Mouse (Mus musculus): ENCODE data around the gene Pacrg.

Pacrg gene

DNA sequence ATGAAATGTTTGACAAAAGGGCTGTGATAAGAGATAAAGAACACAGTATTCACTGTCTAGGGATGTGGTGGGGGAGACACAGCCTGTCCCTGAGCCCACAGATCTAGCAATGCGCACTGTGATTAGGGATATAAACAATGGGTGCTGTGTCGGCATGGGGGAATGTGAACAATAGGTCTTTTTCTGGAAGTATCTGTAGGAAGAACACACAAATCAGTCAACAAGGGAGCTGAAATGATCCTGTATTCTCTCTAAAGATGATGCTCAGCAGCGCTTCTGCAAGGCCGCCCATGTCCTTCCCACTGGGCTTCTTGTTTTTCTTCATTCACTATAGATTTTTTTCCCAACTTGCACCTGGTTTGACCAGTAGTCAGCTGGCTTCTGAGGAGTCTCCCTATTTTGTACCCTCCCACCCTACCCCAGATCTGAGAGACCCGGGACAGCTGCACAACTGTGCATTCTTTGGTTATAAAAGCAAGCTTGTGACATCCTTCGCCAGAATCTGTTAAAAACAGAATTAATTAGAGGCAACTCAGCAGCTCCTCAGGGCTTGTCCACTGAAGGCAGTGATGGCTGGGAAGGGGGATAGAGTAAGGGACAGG lies 356.1 kb downstream of the Pacrg start:
- DNase-seq, result no peak

DNA sequence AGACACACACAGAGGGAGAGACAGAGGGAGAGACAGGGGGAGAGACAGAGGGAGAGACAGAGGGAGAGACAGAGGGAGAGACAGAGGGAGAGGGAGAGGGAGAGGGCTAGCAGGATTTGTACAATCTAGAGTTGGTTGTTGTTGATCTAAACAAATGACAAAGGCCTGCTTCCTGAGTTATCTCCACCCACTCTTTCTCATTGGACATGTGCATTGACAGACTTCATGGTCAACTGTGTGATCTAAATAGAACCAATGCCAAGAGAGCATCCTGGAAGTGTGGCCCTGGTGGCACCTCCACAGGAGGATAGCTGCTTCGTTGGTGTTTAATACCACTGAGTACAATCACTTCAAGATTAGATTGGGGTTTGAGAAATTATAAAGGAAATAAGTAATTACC lies 359.0 kb downstream of the Pacrg start:
- DNase-seq, result no peak

DNA sequence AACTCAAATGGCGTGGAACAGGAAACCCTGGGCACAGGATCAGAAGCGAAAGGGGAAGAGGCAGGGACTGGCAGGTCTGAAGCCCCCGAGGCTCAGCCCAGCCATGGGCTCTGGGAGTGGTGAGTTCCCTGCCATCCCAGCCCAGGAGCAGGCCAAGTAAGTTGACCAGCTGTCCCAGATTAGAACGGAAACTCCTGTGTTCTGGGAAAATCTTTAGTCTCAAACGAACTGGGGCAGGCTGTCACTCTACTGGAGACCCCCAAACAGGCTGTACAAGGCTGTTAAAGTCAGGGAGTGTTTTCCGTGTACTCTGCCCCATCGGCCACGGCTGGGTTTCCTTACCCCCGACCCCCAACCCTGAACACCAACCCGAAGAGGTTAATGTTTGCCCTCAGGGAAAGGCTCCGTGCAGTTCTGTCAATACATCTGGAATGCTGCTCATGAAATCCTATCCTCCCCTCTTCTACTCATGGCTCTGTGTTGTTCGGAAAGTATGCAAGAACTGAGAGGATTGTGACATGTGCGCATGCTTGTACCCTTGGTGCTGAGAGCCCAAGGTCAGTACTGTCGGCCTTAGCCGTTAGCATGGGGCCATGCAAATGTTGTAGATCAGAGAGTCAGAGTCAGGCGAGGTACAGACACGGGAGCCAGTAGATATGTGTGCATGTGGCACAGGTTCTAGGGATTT lies 360.9 kb downstream of the Pacrg start:
- no peak for DNase-seq

DNA sequence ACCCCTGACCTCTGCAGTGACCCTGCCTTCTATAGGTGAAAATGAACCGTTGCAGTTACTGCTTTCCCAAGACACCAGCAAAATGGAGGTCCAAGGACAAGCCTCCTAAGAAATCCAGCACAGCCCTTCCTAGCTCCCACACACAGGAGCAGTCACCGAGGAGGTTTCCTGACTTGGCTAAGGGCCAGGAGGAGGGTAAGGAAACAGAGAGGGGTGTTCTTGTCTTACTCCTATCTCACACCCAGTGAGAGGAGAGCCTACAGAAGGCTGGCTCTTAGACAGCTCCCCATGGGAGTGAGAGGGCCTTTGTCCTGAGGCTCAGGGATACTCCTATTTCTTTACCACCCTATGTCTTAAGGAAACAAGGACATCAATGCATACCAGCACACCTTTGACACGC lies 361.7 kb downstream of the Pacrg start:
- no peak for DNase-seq

DNA sequence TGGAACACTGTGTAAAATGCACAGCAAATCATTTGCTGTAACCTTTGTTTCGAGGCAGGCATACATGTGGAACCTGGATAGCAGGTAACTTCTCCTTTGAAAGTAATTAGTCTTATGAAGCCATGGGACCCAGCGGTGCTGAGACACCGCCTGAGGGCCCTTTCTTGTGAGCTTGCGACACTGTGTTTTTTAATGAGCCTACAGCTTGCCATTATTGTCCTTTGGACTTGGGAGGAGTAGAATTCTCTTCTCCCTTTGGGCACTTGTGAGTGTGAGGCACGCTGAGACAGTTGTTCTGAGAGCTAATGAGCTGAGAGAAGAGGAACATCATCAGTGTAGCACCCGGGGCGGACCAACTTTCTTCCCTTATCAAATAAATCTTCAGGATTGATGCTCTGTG lies 363.3 kb downstream of the Pacrg start:
- DNase-seq, result no peak

DNA sequence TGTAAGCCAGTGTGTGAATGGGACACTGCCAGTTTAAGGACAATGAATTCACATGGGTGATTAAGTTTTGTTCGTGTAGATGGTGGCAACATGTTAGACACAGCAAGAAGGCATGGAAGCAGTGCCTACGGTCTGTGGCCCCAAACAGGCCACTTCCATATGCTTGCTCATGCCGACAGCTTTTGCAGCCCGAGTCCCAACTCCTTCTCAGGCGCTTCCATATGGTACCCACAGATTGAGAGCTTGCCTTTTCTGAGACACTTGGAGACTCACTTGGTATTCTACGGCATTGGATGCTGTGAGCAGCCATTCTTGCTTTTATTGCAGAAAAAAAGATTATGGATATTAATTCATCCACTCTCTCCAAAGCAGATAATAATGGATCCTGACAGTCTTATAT lies 365.1 kb downstream of the Pacrg start:
- no peak for DNase-seq

DNA sequence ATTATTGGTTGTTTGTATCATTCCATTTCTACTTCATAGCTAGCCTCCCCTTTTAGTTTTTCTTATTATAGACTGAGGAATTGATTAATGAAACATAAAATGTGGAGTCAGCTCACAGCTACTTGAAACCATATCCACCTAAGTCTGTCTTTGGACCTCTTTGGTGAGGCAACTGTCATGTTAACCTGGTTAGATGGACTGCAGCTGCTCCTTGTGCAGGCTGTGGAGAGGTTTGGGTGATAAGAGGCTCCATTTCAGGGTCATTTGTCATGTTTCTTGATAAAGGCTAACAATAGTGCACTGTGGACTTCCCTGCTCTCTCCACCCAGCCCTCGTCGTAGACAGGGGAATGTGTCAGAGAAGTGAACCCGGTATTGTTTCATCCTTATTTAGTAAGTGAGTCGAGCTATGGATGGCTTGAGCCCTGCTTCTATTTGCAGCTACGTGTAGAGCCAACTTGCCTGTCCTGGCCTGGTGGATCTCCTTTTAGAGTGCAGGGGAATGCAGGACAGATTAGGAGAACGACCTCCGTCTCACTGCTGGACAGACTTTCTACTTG lies 366.2 kb downstream of the Pacrg start:
- DNase-seq, result no peak

DNA sequence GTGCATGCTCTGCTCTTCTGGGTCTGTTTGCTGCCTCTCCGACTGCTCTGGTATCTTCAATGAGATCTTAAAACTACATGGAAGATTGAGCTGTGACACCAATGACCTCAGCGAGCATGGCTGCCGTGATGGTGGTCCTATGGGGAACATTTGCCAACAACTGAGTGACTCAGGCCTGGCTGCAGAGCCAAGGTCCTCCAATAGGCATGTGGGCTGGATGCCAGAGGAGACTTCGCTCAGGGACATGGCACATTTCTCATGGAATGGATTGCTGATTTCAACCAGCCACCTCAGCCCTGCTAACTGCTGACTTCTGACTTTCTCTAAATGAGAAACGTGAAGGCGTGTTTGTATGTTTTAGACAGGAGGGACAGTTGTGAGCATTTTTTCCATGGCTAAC lies 366.9 kb downstream of the Pacrg start:
- no peak for DNase-seq

DNA sequence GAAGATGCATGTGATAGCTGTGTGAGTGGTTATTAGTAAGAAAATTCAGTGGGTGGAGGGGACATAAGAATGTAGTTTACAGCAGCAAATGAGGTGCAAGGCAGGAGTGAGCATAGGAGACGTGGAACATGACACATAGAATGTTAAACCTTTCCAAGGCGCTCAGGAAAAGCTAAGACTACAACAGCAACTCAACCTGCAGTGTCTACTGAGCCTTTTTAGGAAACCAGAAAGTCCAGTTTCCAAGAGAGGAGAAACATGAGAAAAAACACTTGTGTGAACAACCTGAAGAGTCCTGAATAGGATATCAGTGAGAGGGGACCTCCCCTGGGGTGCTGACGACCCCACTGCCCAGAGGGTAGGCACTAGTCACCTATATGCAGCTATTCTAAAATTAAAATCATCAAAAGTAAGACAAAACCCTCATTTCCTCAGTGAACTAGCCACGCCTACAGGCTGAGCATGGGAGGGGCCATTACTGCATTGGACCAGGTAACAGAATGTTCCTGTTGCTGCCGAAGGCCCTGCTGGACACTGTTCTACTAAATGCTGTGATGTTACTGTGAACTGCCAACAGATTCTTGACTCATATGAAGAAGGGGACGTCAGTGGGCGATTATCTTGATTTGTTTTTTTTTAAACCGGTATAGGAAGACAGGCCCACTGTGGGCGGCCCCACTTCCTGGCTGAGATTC lies 370.1 kb downstream of the Pacrg start:
- no peak for DNase-seq

DNA sequence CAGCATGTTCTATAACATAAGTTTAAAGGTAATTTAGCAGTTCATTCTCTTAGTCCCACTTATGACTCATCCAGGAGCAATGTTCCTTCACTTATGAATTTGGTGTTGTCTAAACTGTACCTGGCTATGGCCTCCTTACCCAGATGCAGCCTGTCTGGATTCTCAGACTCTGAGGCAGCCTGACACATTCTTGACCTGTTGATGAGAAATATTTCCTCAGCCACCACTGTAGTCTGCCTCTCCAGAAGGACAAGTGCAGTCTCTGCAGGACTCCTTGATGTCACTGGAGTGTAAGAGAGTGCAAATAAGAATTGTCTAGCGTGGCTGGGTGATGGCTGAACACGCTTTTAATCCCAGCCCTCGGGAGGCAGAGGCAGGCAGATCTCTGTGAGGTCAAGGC lies 373.0 kb downstream of the Pacrg start:
- DNase-seq, result no peak

DNA sequence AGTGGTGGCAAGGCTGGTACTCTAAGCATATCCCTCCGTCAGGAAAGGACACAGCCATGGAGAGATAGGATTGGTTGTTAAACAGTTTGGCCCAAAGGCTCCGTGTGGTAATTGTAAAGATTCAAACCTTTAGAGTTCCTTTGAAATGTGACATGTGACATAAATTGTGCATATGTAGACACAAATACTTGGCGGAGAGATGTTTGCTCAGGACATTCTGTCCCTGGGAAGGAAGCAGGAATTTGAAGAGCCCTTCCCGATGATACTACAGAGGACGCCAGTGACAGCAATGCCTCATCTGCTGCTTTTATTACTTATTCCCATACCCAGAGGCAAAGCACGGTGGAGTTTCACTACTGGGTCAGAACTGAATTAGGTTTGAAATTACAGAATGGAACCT lies 374.6 kb downstream of the Pacrg start:
- DNase-seq, result no peak

DNA sequence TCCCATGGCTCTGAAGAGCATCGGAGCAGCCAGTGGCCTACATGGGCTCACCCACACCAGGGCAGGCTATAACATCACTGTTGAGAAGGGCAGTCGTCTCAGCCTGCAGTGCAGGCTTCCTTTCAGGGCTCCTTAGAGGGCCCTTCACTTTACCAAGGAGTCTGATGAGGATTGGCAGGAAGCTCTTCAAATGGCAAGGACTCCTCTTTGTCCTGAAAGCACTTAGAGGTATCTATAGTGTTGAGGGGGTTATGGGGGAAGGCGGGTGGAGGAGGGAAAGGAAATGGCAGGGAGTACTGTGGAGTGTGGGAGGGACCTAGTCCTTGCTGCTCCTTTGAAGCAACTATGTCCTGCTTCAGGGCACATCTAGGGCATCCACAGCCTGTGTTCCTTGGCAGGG lies 375.4 kb downstream of the Pacrg start:
- no peak for DNase-seq

DNA sequence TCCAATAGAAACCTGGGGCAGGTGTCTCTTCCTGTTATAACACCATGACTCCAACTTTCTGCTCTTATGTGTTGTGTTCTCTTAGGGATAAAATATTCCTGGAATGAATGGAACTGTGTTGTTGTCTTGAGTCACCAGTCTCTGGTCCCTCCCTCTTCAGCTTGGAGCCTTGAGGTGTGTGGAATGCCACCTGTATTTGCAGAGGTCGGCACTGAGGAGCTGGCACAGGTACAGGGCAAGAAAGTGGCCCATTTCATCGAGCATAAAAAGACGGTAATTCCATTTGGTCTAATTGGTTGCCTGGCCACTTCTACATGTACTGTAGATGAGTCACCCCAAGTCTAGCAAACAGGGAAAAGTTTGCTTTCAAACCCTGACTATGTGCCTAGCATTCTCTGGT lies 376.5 kb downstream of the Pacrg start:
- DNase-seq, result no peak

DNA sequence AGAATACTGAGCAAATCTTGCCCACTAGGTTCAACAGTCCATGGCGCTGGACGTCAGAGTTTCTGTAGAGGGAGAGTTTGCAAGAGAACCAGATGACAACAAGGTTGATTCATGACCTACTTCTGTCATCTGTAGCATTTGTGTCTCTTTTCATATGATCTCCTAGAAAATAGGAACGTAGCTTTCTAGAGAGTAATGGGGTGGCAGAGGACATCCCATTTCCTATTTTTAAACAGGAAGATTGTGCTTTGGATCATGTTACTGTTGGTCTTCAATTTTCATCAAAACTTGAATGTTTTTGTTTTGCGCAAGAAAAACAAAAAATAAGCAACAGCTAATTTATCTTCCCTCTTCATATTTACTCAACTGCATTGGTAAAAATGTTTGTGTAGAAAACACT lies 379.2 kb downstream of the Pacrg start:
- DNase-seq, result no peak

DNA sequence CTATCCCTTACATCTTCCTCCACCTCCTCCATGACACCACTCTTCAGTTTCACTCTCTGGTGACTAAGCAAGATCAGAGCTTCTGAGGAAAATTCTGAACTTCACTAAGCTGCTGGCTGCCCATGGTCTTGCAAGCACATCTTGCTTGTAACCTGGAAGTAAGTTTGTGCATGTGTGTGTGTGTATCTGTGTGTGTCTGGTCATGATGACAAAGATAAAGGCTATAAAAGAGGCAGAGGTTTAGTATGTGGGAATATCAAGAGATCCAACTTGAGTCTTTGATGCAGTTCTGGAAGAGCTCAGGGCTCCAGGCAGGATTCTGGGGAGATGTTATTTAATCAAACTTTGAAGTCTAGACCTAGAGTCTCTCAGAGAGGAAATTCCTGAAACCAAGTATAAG lies 381.4 kb downstream of the Pacrg start:
- no peak for DNase-seq

DNA sequence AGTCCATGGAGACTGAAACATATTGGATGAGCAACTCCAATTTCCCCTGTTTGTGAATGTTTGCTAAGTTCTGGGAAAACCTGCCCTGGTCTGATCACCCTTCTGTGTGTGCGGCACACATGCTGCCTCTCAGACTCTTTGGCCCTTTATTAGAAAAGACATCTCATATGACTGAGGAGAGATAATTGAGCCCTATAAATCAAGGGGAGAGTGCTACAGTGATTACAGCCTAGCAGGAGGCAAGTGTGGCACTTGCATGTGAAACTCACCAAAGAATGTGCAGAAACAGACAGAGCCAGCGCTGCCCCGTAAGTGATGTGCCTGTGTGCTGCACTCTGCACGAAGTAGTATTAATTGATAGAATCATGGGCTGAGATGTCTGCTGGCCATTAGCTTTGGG lies 383.7 kb downstream of the Pacrg start:
- no peak for DNase-seq

DNA sequence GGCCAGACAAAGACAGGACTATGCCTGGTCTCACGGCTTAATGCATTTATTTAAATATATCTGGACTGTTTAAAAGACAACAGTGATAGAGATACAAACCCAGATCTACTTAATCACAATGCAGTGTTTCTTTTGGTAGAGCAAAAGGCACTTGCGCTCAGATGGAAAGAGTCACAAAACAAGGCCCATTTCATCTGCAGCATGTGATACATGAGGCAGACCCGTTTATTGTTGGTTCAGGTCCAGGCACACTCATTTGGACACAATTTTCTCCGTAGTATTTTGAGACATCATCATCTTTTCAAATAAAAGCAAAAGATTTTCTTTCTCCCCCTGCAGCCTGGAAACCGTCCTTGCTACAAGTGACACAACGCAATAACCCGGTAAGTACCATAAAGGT lies 384.1 kb downstream of the Pacrg start:
- DNase-seq, result no peak

DNA sequence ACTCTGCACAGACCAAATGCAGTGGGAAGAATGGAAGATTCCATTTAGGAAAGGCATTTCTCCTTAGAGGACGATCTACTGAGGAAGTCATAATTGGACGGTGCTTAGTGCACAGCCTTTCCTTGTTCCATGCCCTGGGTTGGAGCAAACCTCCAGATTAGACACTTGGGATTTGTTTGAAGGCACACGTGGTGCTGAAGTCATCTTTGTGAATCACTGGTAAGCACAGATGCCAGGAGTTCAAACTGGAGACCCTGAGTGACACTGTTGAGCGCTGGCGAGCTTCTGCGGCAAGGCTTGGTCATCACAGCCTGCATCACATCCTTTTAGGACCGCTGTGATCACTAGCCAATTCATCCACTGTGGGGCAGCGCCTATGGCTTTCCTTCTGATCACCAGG lies 385.7 kb downstream of the Pacrg start:
- DNase-seq, result no peak

DNA sequence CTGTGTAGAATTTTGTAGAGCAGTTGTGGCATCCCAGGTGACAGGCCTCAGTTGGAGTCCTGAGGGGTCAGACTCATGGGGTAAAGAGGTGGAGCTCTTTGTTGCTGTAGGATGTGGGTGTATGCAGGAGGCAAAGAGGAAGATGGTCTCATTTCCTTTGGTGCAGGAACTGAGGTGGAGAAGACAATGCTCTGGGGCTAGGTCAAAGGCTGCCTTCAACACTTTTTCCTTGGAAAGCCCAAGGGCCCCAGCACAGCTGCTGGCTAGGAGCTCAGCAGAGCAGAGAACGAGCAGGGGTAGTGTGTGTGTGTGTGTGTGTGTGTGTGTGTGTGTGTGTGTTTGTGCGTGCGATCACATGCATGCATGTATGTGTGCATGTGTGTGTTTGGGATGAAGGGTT lies 387.3 kb downstream of the Pacrg start:
- no peak for DNase-seq

DNA sequence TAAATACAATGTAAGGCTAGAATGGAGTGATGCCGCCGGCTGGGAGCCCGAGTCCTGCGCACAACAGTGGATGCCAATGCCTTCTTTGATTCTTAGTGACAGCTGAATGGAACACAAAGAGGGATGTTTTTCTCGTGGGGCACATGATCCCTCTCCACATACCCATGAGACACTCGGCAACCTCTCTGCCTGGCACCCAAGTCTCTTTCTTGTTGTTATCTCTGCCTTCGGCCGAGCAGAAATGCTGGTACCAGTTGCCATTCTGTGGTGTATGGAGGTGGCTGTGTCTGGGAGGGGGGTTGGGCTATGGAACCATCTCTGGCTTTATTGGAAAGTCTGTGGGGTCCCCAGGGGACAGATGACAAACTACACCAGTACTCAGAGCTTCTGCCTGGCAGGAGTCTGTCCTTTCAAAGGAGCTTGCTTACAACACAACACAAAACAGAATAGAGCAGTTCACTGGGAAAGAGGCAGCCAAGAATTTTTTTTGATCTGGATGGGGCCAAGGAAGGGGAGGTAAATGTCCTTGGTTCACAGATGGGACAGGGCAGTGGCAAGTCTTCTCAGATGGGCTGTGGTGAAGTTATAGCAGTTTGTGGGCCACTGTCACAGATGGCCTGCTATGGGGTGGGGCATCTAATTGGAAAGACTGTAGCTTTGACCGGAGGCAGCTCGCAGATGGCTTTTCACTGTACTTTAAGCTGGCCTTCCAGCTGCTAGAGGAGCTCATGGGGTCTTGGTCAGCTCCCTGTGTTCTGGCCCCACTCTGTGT lies 388.6 kb downstream of the Pacrg start:
- DNase-seq, result no peak

DNA sequence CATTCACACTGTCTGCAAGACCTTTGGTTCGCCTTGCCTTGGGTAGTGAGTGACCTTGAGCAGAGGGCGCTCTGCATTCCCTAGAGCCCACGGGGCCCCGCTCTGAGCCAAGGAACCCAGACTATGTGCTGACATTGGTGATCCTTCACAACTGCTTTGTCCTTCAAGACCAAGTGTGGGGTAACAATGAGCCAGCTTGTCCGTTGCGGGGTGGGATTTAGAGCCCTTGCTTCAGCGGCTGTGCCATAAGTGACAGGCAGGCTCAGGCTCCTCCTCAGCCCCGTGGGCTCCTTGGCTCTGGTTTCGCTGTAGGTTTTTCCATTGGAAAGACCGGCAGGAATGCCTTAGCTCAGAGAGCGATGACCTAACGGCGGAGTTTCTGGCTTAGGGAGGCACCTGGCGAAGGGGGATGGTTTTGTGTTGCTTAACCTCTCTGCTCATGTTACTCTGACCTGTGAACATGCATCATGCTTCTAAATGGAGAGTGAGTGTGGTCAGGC lies 390.3 kb downstream of the Pacrg start:
- no peak for DNase-seq

DNA sequence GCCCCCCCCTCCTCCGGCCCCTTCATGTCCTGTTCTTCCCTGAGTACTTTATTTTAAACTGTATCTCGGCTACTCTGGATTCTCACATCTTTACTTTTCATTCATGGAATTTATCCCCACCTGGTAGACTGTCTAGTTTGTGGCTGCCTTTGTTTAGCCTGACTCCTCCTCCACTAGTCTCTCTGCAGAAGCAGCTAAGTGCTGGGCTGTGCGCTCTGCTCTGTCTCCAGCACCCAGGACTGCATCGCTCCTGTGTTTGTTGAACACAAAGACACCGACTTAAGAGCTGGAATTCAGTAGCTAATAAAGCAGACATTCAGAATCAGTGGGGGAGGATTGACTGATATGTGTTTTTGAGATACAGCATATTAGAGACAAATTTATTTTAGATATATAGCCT lies 391.7 kb downstream of the Pacrg start:
- DNase-seq, result no peak

DNA sequence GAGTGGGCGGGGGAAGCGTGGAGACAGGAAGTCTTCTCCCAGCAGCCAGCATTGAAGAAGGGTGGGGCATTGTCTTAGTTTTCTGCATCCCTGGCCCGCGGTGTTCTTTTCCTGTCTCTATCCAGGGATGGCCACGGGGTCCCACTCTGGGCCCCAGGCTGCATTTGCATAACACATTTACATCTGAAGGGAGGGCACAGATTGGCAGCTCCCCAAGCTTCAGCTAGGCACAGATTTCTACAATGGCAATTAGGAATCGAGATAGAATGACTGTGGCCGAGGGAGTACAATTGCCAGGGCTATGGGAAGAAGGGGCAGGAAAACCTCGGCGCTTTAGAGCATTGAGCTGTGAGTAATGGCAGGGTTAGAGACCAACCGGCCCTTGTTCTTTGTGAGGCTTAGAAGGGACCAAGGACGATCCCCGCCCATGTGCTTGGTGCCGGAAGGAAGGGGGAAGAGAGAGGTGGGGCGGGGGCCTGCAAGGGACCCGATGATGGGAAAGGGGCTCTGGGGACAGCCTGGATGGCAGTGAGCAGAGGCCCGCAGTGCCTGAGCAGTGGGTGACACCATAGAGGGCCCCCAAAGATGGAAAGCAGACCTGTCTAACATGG lies 398.5 kb downstream of the Pacrg start:
- DNase-seq, result no peak
